Mouse (Mus musculus): Measurements from ENCODE around the gene Tbc1d1.

The Tbc1d1 gene

GRCm38 (mm10) chr5:64383215-64383614, 227.1 kb downstream of the Tbc1d1 start:
- DNase-seq (ENCODE audit: low spot score) = no peak

DNA sequence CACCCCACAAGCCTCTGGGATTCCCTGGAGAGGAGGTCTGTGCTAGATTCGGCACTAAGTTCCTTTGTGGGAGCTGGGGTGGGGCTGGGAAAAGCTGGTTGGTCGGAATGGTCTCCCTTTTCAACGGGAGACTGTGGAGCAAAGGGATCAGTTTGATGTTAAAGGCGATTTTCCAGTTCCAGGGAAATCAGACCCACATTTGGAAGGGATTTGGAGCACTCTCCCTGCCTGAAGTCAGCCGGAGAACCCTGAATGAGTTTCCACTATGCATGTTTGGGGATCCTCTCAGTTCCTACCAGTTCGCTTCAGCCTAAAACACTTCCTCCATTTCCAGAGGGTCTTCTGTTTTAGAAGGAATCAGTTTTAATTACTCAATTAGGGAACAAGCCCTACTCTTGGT, 228.4 kb downstream of the Tbc1d1 start:
- no peak for DNase-seq (ENCODE audit: low spot score)

GRCm38 (mm10) chr5:64386996-64387395, 230.9 kb downstream of the Tbc1d1 start:
- no peak for DNase-seq (ENCODE audit: low spot score)

DNA sequence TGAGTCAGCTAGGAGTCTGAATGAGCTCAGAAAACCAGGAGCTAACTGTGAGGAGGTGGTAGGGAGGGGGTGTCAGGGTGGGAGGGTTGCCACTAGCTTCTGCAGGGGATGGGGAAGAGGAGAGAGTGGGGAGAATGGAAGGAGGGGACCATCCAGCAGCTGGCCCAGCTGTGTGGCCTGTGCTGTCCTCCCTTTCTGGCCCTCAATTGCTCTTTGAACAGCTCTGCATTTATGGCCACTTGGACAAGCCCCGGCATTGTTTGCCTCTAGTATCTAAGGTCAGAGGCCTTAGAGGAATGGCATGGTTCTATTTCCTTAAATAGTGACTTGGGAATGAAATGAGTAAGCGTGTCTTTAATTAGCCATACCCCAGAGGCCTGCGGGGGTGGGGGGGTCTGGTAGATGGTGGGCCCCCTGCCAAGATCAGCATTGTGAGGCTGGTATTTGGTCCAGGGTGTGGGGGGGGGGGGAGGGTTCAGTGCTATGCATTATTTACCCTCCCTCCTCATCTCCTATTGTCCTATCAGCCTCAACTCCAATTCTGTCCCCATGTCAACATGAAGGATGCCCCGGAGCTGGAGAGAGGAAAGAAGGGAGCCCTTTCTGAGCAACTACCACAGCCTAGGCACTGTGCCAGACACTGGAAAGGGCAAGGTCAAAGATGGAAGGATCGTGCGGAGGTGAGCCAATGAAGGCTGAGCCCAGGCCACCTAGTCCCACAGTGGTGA, 233.3 kb downstream of the Tbc1d1 start:
- peak; percentile 74 for DNase-seq (ENCODE audit: low spot score)

- no peak for DNase-seq (ENCODE audit: low spot score)
Measured at GRCm38 (mm10) chr5:64391346-64391745, 235.2 kb downstream of the Tbc1d1 start.

- DNase-seq (ENCODE audit: low spot score) = no peak
Measured at GRCm38 (mm10) chr5:64392426-64393020, 236.4 kb downstream of the Tbc1d1 start.

DNA sequence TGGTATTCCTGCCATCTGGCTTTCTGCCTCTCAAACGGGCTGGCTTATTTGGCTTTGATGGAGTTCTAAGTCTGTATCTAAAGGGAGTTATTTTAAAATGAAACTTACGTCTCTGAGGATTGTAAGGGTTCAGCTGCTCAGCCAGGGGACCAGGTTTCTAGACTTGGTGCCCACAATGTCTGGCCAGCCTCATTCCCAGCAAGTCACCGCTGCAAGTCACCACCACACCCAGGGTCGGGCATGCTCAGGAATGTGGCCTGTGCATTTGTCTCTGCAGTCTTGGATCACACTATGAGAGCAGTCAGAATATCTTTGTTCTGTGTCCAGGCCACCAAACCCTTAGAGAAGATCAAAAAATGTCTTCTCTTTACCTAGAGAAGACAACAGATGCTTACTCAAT, 237.4 kb downstream of the Tbc1d1 start:
- no peak for DNase-seq (ENCODE audit: low spot score)

GRCm38 (mm10) chr5:64398155-64398554, 242.1 kb downstream of the Tbc1d1 start:
- no peak for DNase-seq (ENCODE audit: low spot score)

GRCm38 (mm10) chr5:64400742-64401141, 244.6 kb downstream of the Tbc1d1 start:
- DNase-seq (ENCODE audit: low spot score) = no peak
